Mouse (Mus musculus): ENCODE data around the gene Gm20441.
"Not testable (repeated sequence)": the region's sequence is repeated elsewhere in the genome, so short reads cannot be mapped to it uniquely, and the experiment has no call there.

Gm20441 gene

DNA sequence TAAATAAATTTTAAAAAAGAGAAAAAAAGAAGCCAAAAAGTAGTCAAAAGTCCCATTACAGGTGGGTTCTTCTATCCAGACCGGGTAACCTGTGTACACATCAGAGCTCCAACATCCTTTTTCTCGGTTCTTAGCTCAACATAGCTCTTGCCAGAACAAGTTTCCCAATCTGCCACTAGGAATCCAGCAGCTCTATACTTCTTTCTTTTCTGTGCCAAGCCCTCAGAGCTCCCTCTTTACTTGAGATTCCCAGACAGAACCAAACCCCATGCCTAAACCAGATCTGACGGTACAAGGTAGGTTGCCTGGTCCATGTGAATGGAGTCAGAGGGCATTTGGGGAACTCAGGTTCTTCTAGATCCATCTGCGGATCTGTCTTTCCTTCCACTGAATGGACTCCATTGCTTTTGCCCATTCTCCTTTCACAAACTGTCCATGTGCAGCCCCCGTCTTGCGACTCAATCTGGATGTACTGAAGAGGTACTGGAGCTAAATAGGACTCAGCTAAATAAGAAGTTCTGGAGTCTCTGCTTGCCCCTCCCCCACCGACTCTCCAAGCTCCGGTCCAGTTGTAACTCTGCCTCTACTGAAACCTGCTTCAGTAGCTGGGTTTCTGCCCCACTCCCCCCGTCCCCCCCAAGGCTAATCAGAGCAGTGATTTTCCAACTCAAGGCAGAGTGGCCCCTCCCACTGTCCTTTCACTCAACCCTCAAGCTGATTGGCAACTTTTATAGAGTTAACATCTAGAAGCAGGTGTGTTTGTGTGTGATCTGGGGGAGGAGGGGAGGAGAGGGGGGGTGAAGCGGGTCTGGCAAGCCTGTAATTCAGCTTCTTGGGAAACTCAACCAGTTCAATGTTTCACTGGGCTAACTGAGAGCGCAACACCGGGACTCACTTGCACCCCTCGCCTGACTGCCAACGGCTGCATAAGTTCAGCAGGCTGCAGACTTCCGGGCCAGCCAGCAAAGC is 1.3 kb downstream of the Gm20441 start:
- DNase-seq: no peak

DNA sequence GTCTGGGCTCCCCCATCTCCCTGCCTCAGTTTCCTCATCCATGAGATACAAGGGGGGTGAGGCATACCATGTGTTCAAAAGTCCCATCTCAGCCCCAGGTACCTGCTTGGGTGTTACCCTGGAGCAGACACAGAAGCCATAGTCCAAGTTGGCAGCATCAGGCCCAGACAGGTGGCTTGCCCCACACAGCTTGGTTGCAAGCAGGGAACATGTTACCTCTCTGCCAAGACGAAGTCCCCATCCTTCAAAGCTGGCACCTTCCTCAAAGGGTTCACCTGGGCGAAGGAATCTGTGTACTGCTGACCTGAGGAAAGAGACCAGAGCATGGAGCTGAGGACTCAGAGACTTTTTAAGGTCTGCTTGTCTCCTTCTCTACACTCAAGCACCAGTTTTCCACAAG is 2.9 kb downstream of the Gm20441 start:
- no peak for DNase-seq

DNA sequence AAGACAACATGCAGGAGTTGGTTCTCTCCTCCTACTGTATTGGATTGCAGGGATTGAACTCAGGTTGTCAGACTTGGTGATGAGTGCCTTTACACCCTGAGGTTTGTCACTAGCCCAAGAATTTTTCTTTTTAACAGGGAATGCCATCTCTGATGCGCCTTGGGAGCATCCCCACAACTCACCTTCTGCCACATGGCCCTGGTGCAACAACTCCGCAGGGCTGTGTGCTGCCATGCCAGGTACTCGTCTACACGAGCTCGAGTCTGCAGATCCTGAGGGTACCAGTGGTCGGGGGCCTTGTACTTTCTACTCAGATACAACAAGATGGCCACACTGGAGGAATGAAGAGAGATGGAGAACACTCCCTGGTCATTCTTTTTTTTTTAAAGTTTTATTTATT is 4.2 kb downstream of the Gm20441 start:
- no peak for DNase-seq

DNA sequence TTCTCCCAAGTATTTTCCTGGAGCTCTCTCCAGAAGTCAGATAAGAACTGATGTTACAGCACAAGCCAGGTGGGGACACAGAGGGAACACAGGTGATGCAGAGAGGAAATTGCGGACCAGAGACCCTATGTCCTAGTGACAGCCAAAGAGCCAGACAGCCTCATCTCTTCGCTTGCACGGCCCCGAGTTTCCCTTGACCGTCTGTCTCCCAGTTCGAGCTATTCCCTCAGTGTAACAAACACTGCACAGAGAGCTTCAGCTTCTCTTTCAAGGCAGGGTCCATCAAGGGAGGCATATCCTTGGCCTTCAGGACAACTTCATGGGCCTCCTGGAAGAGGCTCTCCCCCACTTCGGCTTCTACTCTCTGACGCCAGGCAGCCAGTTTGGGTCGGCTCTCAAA is 6.2 kb downstream of the Gm20441 start:
- no peak for DNase-seq

DNA sequence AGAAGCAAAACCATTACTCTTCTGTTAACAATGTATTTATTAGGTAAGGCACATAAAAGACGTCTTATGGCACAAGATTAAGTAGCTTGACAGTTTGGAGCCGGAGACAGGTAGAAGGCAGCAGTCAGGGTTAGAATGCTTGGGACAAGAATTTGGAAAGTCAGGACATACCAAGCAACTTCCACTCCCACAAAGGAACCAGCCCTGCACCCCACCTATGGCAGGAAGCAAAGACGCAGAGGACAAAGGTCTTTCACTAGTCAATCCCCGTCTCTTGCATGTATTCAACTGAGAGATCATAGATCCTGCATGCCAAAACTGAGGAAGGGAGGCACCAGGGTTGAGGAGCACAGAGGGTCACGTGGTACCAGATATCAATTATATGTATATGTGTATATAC is 6.7 kb downstream of the Gm20441 start:
- no peak for DNase-seq

DNA sequence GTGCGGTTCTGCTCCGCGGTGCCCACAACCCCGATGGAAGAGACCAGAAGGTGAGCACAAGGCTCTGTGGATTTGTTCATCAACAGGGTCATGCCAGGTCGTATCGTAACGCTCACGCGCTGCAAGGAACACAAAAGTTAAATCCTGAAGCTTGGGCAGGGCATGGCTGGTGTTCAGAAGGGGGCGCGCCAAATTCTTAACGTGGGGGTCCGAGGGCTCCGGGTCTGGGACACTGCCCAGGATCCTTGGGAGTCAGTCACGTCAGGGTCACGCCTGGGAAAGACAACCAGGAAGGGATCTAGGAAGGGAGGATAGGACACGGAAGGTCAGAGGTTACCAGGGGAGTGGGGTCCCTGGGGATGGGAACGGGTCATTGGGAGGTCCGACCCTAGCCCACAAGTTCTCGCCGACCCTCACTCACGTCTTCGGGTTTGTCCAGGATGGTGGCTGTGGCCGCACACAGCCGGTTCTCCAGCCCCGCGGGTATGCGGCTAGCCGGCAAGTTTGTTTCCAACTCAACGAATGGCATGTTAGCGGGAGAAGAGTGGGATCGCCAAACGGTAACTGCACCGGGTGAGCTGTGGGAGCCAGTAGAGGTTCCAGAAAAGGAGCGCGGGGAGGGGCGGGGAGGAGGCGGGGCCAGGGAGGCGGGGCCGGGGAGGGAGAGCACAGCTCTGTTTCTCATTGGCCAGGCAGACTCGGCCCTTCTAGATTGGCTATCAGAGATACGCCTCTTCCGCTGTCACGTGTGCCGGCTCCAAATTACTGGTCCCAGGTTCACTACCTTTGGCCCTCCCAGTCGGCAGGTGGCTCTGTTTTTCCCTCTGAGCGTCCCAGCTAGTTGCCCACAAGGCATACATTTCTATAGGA is 7.7 kb downstream of the Gm20441 start, which contains the start of gene Ddt:
Gene Ddt (minus strand): TSS at position 620 of the 870 bp plus-strand sequence.
- peak; percentile 92 for DNase-seq

DNA sequence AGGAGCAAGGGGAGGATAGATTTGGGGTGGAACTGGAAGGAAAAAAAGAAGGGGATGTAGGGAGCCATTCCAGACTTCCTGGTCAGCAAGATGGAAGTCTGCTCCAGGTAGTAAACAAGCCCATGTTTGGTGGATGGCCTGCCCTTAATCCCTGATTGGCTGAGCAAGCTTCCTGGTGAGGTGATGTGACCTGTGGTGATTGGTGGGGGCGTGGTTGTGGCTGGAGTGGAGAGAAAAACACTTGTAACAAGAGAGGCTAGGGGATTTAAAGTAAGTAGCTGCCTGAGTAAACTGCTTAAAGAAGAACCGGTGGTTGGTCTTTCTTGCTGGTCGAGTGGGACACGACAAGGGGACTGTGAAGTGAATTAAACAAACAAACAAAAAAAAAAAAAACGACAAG is 13.0 kb downstream of the Gm20441 start:
- not testable (repeated sequence) for DNase-seq

DNA sequence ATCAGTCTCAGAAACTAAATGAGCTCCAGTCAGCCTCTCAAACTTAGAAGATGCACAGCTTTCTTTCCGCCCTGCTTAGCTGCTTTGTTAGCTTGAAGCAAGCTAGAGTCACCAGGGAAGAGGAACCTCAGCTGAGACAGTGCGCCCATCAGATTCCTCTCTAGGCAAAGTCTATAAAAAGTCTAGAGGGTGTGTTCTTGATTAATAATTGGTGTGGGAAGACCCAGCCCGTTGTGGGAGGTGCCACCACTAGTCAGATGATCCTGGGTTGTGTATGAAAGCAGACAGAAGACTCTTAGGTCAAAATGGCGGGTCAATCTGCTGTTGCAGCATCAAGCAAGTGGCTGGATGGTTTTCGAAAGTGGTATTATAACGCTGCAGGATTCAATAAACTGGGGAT is 13.9 kb downstream of the Gm20441 start:
- DNase-seq: no peak

DNA sequence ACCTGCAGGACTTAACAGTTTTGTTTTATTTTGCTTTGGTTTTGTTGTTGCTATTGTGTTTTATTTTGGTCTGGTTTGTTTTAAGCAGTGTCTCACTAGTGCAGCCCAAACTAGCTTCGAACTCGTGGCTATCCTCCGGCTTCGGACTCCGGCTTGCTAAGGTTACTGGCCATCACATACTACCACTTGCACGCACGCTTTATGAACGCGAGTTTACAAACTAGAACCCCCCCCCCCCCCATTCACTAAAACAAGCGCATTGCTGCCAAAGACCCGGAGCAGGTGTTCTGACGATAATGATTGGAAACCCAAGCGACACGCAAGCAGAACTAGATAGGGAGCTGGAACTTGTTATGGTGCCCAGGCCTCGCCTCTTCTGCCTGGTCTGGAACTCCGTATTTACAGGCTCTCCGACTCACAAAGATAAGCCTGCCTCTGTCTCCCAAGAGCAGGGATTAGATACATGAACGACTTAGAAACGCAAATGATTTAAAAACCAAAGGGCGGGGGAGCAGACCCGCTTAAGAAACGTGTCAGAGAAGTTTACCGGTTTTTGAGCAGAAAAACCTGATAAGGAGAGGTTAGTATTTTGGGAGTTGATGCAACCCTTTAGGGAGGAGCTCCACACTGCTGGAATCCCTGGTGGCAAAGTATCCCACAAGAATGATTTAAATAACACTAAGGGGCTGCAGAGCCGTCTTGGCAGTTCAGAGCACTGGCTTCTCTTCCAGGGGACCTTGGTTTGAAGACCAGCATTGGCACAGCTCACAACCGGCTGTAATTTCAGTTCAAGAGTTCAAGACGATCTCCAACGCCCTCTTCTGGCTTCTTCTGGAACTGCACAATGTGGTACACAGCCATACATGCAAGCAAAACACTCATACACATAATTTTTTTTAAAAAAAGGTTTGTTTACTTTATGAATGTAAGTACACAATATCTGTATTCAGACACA is 16.0 kb downstream of the Gm20441 start:
- DNase-seq: peak; percentile 23

DNA sequence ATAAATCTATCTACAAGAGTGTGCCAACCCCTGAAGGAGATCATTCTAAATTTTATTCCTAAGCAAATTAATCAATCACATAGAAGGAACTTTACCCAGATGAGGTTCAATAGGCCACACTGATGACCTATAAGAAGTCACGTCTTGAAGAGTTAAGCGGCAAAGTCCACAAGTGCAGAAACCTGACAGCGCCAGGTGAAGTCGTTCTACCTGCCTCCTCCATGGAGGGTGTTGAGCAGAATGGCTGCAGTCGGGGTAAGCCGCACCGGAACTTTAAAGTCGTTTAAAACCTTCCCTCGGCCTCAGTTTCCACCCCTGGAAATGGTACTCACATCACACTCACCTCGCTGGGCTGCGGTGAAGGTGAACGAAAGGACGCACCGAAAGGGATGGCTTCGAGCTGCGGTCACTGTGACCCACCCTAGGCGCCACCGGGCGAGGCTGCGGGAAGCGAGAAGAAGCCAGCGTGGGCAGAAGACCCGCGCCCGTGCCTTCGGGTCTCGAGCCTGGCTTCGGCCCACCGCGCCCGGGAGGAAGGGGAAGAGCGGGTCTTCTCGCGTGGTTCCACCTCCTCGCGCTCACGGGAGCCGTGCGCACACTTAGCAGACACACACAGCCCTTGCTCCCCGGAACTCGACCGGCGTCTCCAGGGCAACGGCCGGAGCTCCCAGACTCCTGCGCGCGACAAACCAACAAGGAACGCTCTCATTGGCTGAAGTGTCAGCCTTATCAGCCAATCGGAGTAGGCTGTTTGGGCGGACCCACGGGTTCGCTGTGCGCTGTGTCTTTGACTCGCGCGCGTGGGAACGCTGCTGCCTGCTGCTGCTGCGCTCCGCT is 16.9 kb downstream of the Gm20441 start, which contains the start of gene Cabin1:
Gene Cabin1 (minus strand): TSS at position 660 of the 837 bp plus-strand sequence.
- peak; percentile 98 for DNase-seq

DNA sequence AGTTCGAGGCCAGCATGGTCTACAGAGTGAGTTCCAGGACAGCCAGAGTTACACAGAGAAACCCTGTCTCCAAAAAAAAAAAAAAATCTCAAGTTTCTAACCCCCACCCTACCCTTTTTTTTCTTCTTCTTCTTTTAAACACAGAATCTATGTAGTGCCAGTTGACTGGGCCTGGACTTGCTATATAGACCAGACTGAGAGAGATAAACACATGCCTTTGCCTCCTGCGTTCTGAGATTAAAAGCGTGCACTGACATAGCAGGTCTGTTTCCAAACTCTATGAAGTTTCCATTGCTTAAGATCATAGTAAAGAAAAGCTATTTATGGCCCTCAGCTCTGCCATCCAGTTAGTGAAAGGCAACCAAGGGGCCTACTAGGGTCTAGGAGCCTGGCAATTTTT is 18.3 kb downstream of the Gm20441 start:
- DNase-seq: no peak

DNA sequence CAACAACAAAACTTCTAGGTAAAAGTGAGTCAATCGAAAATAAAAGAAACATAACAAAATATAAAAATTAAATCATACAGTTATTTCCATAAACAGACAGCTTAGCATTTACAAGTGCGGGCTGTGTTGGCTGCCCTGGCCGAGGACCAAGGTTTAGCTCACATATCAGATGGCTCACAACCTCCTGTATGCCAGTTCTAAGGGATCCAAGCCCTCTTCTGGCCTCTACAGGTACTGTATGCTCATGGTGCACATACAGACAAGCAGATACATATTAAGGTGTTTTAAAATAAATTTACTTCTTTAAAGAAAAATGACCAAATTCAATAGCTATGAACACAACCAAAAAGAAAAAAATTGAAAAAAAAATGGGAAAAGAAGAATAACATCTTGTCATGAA is 20.4 kb downstream of the Gm20441 start:
- no peak for DNase-seq

DNA sequence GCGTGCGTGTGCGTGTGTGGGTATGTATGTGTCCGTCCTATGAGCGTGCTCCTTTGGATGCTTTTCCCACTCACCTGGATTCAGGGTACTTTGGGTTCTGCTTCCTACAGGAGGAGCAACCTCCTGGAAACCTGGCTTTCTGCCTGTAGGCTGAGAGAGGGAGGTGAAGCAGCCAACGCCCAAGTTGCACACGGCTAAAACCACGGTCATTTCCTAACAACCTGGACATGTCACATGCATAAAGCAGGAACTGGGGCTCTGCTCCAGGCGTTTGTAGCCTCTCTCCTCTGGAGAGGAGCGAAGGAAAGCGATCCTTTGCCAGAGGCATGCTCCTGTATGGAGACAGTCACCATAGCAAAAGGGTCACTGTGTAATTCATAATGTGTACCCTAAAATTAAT is 24.0 kb downstream of the Gm20441 start:
- DNase-seq: no peak

DNA sequence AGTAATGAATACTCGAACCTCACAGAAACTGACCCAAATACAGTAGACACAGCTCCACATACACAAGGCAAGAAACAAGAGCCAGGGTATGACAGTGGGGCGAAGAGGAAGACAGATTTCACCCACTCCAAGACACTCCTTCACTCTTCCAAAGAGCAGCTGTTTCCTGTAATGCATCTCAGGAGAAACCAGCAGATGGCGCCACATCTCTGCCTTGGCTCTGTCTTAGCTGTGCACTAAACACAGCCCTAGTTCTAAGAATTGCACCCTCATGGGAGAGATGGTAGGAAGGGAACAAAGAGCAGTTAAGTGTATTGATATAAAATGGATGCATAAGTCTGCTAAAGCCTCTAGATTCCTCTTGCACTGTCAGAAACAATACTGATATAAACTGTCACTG is 36.7 kb downstream of the Gm20441 start:
- DNase-seq: peak; percentile 82

DNA sequence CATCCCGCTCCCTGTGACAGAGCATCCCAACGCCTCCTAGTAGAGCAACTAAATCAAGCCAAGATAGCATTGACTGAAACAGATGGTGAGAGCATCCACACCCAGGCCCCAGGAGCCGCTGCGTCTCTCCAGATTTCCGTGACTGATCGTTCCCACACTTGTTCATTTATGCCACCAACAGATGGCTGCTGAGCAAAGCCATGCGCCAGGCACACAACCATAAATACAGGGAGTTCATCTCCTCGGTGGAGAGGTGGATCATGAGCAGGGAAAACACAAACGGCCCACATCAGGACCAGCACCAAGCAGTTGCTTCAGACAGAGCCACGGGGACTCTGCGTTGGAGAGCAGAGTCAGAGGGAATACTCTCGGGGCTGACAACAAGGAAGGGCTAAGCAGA is 37.4 kb downstream of the Gm20441 start:
- peak; percentile 88 for DNase-seq

DNA sequence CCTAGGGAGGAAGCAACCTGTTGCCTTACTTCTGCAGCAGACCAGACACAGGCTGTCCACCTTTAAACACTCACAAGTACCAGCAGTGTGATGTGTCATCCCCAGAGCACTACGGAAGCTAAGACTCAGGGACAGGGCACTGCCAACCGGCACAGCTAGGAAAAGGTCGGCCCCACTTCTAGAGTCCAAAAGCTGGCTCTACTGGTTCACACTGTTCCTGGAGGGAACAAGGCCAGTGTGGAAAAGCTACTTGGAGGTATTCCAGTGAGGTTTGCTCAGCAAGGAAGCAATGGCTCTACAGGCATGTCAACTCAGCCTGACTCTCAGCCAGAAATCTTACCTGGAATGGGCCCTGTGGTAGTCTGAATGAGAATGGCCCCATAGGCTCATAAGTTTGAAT is 39.9 kb downstream of the Gm20441 start:
- no peak for DNase-seq

DNA sequence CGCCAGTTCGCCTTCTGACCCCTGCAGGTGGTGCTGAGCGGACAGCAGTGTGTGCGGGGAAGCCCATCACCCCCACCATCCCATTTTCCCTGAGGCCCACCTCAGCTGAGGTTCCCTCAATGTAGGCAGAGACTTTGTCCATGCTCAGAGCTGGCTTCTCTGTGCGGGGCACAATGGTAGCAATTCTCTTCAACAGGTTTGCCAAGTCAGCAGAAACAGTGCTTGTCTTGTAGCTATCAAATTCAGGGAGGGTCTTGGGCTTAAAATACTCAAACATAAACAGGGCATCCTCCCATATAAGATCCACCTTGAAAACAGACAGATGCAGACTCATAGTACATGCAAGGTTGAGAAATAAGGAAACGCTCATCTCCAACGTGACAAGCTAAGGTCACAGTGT is 55.3 kb downstream of the Gm20441 start:
- DNase-seq: no peak
